Mouse (Mus musculus): ENCODE data around the gene Gbx2. TPM values are rescaled to one million over a fixed set of nuclear protein-coding genes. Genes with fewer than 3 reads are reported as not detected.

Gbx2 gene
- total and polyA plus RNA-seq, 3 experiments, result 0.27 TPM; not detected in 2

GRCm38 (mm10) chr1:89909796-89910195 lies 21.2 kb downstream of the Gbx2 start:
- no peak for ATAC-seq (ENCODE audit: extremely low read depth, insufficient number of reproducible peaks, low FRiP score, poor library complexity, severe bottlenecking)
- DNase-seq (ENCODE audit: low spot score), result no peak
- Histone ChIP-seq H3K4me1 (ENCODE audit: insufficient read depth, low read depth, low read length) (no peaks in the 10 kb centered on the region), H3K27me3 (ENCODE audit: insufficient read depth, low read length) (no peaks in the 10 kb centered on the region), H3K9me3 (replicated peaks) (peaks cover 69% of the 10 kb centered on the region), H3K4me3 (ENCODE audit: low read depth, low read length) (no peak overlapping the region), H3K36me3 (replicated peaks) (no peaks in the 10 kb centered on the region)
- TF ChIP-seq POLR2AphosphoS5 (IDR thresholded peaks at IDR 0.05; ENCODE audit: insufficient replicate concordance, low read depth, low read length), result no peak
- TF ChIP-seq TAL1 (conservative IDR thresholded peaks at IDR 0.05; ENCODE audit: low read depth, low read length), result no peak
- TF ChIP-seq GATA1 (IDR thresholded peaks at IDR 0.05; ENCODE audit: borderline replicate concordance, low read length), result no peak
- no peak for TF ChIP-seq GATA2 (IDR thresholded peaks at IDR 0.05; ENCODE audit: borderline replicate concordance, low read depth, low read length)
- TF ChIP-seq CTCF (IDR thresholded peaks at IDR 0.05; ENCODE audit: low read depth, low read length), result no peak

- ATAC-seq (ENCODE audit: extremely low read depth, insufficient number of reproducible peaks, low FRiP score, poor library complexity, severe bottlenecking) (no peak), DNase-seq (ENCODE audit: low spot score) (no peak)
- no peaks in the 10 kb centered on the region for H3K36me3 ChIP-seq (replicated peaks)
- no peaks in the 10 kb centered on the region for H3K4me1 ChIP-seq (ENCODE audit: insufficient read depth, low read depth, low read length)
- no peaks in the 10 kb centered on the region; the same call in 1 of the 2 replicates for H3K27me3 ChIP-seq (ENCODE audit: insufficient read depth, low read length)
- no peak overlapping the region for H3K4me3 ChIP-seq (ENCODE audit: low read depth, low read length)
- peaks cover 84% of the 10 kb centered on the region for H3K9me3 ChIP-seq (replicated peaks)
- no peak for TF ChIP-seq GATA2 (IDR thresholded peaks at IDR 0.05; ENCODE audit: borderline replicate concordance, low read depth, low read length)
- TF ChIP-seq POLR2AphosphoS5 (IDR thresholded peaks at IDR 0.05; ENCODE audit: insufficient replicate concordance, low read depth, low read length), result no peak
- TF ChIP-seq GATA1 (IDR thresholded peaks at IDR 0.05; ENCODE audit: borderline replicate concordance, low read length), result no peak
- no peak for TF ChIP-seq CTCF (IDR thresholded peaks at IDR 0.05; ENCODE audit: low read depth, low read length)
- TF ChIP-seq TAL1 (conservative IDR thresholded peaks at IDR 0.05; ENCODE audit: low read depth, low read length), result no peak
Observed at GRCm38 (mm10) chr1:89902641-89903040, 28.3 kb downstream of the Gbx2 start.

DNA sequence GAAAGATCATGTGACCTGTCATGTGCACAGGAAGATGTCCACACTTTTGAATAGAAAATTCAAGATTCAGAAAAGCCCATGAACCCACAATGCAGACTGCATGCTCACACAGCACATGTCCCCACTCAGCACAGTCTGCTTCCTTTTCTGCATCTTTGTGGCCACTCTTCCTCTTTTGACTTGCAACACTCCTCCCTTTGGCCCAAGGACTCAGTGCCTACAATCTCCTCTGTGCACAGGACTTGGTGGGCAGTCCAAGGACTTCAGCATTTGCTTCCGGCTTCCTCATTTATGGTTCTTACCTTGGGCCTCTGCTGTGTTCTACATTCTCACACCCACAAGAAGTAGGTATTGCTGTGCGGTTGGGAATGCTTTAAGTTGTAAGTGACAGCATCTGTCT lies 28.7 kb downstream of the Gbx2 start:
- Histone ChIP-seq H3K27me3 (ENCODE audit: insufficient read depth, low read length) (no peaks in the 10 kb centered on the region; the same call in 1 of the 2 replicates), H3K9me3 (replicated peaks) (peaks cover 85% of the 10 kb centered on the region), H3K4me3 (ENCODE audit: low read depth, low read length) (no peak overlapping the region), H3K4me1 (ENCODE audit: insufficient read depth, low read depth, low read length) (no peaks in the 10 kb centered on the region), H3K36me3 (replicated peaks) (no peaks in the 10 kb centered on the region)
- no peak for TF ChIP-seq POLR2AphosphoS5 (IDR thresholded peaks at IDR 0.05; ENCODE audit: insufficient replicate concordance, low read depth, low read length)
- no peak for TF ChIP-seq GATA1 (IDR thresholded peaks at IDR 0.05; ENCODE audit: borderline replicate concordance, low read length)
- TF ChIP-seq CTCF (IDR thresholded peaks at IDR 0.05; ENCODE audit: low read depth, low read length), result no peak
- no peak for TF ChIP-seq TAL1 (conservative IDR thresholded peaks at IDR 0.05; ENCODE audit: low read depth, low read length)
- TF ChIP-seq GATA2 (IDR thresholded peaks at IDR 0.05; ENCODE audit: borderline replicate concordance, low read depth, low read length), result no peak
- ATAC-seq (ENCODE audit: extremely low read depth, insufficient number of reproducible peaks, low FRiP score, poor library complexity, severe bottlenecking) (no peak), DNase-seq (ENCODE audit: low spot score) (no peak)

DNA sequence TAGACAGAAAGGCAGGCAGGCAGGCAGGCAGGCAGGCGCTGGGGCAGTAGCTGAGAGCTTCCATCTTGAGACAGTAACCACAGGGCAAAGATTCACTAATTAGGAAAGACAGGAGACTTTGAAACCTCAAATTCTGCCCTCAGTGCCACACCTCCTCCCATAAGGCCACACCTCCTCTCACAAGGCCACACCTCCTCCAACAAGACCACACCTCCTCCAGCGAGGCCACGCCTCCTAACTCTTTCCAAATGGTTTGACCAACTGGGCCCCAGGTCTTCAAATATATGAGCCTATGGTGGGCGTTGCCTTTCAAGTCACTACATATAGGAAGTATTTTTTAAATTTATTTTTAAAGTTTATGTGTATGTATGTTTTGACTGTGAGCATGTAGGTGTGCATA lies 29.6 kb downstream of the Gbx2 start:
- H3K4me3 ChIP-seq (ENCODE audit: low read depth, low read length), result no peak overlapping the region
- TF ChIP-seq GATA2 (IDR thresholded peaks at IDR 0.05; ENCODE audit: borderline replicate concordance, low read depth, low read length), result no peak
- no peak for TF ChIP-seq CTCF (IDR thresholded peaks at IDR 0.05; ENCODE audit: low read depth, low read length)
- no peak for TF ChIP-seq TAL1 (conservative IDR thresholded peaks at IDR 0.05; ENCODE audit: low read depth, low read length)
- TF ChIP-seq POLR2AphosphoS5 (IDR thresholded peaks at IDR 0.05; ENCODE audit: insufficient replicate concordance, low read depth, low read length), result no peak
- TF ChIP-seq GATA1 (IDR thresholded peaks at IDR 0.05; ENCODE audit: borderline replicate concordance, low read length), result no peak
- DNase-seq (ENCODE audit: low spot score) (no peak), ATAC-seq (ENCODE audit: extremely low read depth, insufficient number of reproducible peaks, low FRiP score, poor library complexity, severe bottlenecking) (no peak)
- no peaks in the 10 kb centered on the region for H3K4me1 ChIP-seq (ENCODE audit: insufficient read depth, low read depth, low read length)
- peaks cover 86% of the 10 kb centered on the region for H3K9me3 ChIP-seq (replicated peaks)
- no peaks in the 10 kb centered on the region for H3K36me3 ChIP-seq (replicated peaks)
- no peaks in the 10 kb centered on the region; the same call in 1 of the 2 replicates for H3K27me3 ChIP-seq (ENCODE audit: insufficient read depth, low read length)

DNA sequence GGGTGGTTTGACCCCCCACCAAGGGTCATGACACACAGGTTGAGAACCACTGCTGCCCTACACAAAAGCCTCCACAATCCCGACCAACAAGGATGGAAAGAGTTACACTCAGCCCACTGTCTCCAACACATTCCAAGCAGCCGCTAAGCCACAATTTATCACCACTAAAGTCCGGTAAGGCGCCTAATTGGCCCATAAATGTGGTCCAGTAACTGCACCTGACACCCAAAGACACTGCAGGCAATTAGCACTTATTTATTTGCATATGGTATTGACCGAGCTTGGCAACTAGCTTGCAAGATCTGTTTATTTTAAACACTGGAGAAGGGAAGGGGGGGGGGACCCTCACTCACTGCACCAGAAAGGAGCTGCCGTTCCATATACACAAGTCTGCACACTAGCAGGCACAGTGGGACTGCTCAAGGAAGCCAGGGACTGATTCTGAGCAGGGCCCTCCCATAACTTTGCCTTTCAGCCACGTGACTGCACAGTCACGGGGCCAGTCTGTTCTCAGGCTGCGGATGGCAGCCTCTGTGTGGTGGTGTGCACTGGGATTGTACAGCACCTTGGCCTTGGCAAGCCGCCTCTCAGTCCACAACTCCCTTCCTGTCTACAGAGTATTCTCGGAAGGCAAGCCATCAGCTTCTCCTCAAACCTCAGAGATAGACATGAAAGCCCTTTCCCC lies 31.1 kb downstream of the Gbx2 start:
- Histone ChIP-seq H3K4me3 (ENCODE audit: low read depth, low read length) (no peak overlapping the region), H3K9me3 (replicated peaks) (peaks cover 87% of the 10 kb centered on the region), H3K27me3 (ENCODE audit: insufficient read depth, low read length) (no peaks in the 10 kb centered on the region; the same call in 1 of the 2 replicates), H3K4me1 (ENCODE audit: insufficient read depth, low read depth, low read length) (no peaks in the 10 kb centered on the region), H3K36me3 (replicated peaks) (no peaks in the 10 kb centered on the region)
- DNase-seq (ENCODE audit: low spot score), result no peak
- no peak for ATAC-seq (ENCODE audit: extremely low read depth, insufficient number of reproducible peaks, low FRiP score, poor library complexity, severe bottlenecking)
- no peak for TF ChIP-seq GATA2 (IDR thresholded peaks at IDR 0.05; ENCODE audit: borderline replicate concordance, low read depth, low read length)
- TF ChIP-seq CTCF (IDR thresholded peaks at IDR 0.05; ENCODE audit: low read depth, low read length), result no peak
- TF ChIP-seq GATA1 (IDR thresholded peaks at IDR 0.05; ENCODE audit: borderline replicate concordance, low read length), result no peak
- no peak for TF ChIP-seq TAL1 (conservative IDR thresholded peaks at IDR 0.05; ENCODE audit: low read depth, low read length)

GRCm38 (mm10) chr1:89899036-89899435 lies 31.9 kb downstream of the Gbx2 start:
- ATAC-seq (ENCODE audit: extremely low read depth, insufficient number of reproducible peaks, low FRiP score, poor library complexity, severe bottlenecking) (no peak), DNase-seq (ENCODE audit: low spot score) (no peak)
- peaks cover 87% of the 10 kb centered on the region for H3K9me3 ChIP-seq (replicated peaks)
- TF ChIP-seq GATA2 (IDR thresholded peaks at IDR 0.05; ENCODE audit: borderline replicate concordance, low read depth, low read length) (no peak), POLR2AphosphoS5 (IDR thresholded peaks at IDR 0.05; ENCODE audit: insufficient replicate concordance, low read depth, low read length) (no peak), CTCF (IDR thresholded peaks at IDR 0.05; ENCODE audit: low read depth, low read length) (no peak), GATA1 (IDR thresholded peaks at IDR 0.05; ENCODE audit: borderline replicate concordance, low read length) (no peak), TAL1 (conservative IDR thresholded peaks at IDR 0.05; ENCODE audit: low read depth, low read length) (no peak)
- H3K4me1 ChIP-seq (ENCODE audit: insufficient read depth, low read depth, low read length), result no peaks in the 10 kb centered on the region
- H3K36me3 ChIP-seq (replicated peaks), result no peaks in the 10 kb centered on the region
- H3K4me3 ChIP-seq (ENCODE audit: low read depth, low read length), result no peak overlapping the region
- H3K27me3 ChIP-seq (ENCODE audit: insufficient read depth, low read length), result no peaks in the 10 kb centered on the region; the same call in 1 of the 2 replicates

All from G1E (cell line).